Comparison of ENCODE assay signal across 8 mouse cellular contexts in genomic region chr12:59218640-59219321, GRCm38 (mm10). TPM values are rescaled to one million over a fixed set of nuclear protein-coding genes. Genes with fewer than 3 reads are reported as not detected.
DNase-seq lines count a peak whose midpoint lies in the region; ATAC-seq lines count a peak whose summit lies in the region.

No protein-coding gene starts in this region.

- H3K27ac ChIP-seq in embryonic facial prominence, embryonic 12.5 days = peak overlapping the region; percentile 93
- peak overlapping the region; percentile 94 for H3K27ac ChIP-seq in heart, embryonic 10.5 days
- peak overlapping the region; percentile 97 for H3K27ac ChIP-seq in kidney, embryonic 16.5 days (ENCODE audit: low read length)
- peak overlapping the region; percentile 99 for H3K27ac ChIP-seq in neural tube, embryonic 15.5 days (replicated peaks)

- no peaks in the 10 kb centered on the region for H3K27me3 ChIP-seq in embryonic facial prominence, embryonic 12.5 days
- H3K27me3 ChIP-seq in heart, embryonic 10.5 days (ENCODE audit: insufficient read depth, poor library complexity, severe bottlenecking) = no peaks in the 10 kb centered on the region
- H3K27me3 ChIP-seq in kidney, embryonic 16.5 days (ENCODE audit: insufficient read depth, low read length) = no peaks in the 10 kb centered on the region
- no peaks in the 10 kb centered on the region for H3K27me3 ChIP-seq in neural tube, embryonic 15.5 days (replicated peaks)

- peaks cover 11% of the 10 kb centered on the region for H3K4me1 ChIP-seq in embryonic facial prominence, embryonic 12.5 days
- peaks cover 14% of the 10 kb centered on the region for H3K4me1 ChIP-seq in heart, embryonic 10.5 days
- H3K4me1 ChIP-seq in kidney, embryonic 16.5 days (ENCODE audit: insufficient read depth, low read length) = peaks cover 17% of the 10 kb centered on the region
- peaks cover 28% of the 10 kb centered on the region for H3K4me1 ChIP-seq in neural tube, embryonic 15.5 days

- peak; percentile 65 for DNase-seq in CD4-positive helper T cell, adult 2 months (ENCODE audit: low read depth, low spot score)
- DNase-seq in heart, embryonic 10.5 days (ENCODE audit: low spot score) = peak; percentile 85
- DNase-seq in lung, adult 18-20 months = peak; percentile 21 to 22
- DNase-seq in thymus, postnatal 4 days = peak; percentile 67

- no peaks in the 10 kb centered on the region for H3K9me3 ChIP-seq in embryonic facial prominence, embryonic 12.5 days
- no peaks in the 10 kb centered on the region for H3K9me3 ChIP-seq in heart, embryonic 10.5 days
- no peaks in the 10 kb centered on the region for H3K9me3 ChIP-seq in kidney, embryonic 16.5 days (ENCODE audit: low read length)
- no peaks in the 10 kb centered on the region for H3K9me3 ChIP-seq in neural tube, embryonic 15.5 days (replicated peaks)

- peak overlapping the region; percentile 94 for H3K4me3 ChIP-seq in embryonic facial prominence, embryonic 12.5 days
- H3K4me3 ChIP-seq in heart, embryonic 10.5 days = peak overlapping the region; percentile 97
- peak overlapping the region; percentile 62 for H3K4me3 ChIP-seq in kidney, embryonic 16.5 days (ENCODE audit: low read length)
- H3K4me3 ChIP-seq in neural tube, embryonic 15.5 days (replicated peaks) = peak overlapping the region; percentile 56

- no peaks in the 10 kb centered on the region for H3K36me3 ChIP-seq in embryonic facial prominence, embryonic 12.5 days
- no peaks in the 10 kb centered on the region for H3K36me3 ChIP-seq in heart, embryonic 10.5 days
- no peaks in the 10 kb centered on the region for H3K36me3 ChIP-seq in kidney, embryonic 16.5 days (ENCODE audit: insufficient read depth, low read length)
- H3K36me3 ChIP-seq in neural tube, embryonic 15.5 days = no peaks in the 10 kb centered on the region

- peak overlapping the region; percentile 85 for H3K9ac ChIP-seq in embryonic facial prominence, embryonic 12.5 days
- H3K9ac ChIP-seq in kidney, embryonic 16.5 days (replicated peaks; ENCODE audit: low read length) = peak overlapping the region; percentile 81
- peak overlapping the region; percentile 87 for H3K9ac ChIP-seq in neural tube, embryonic 15.5 days (replicated peaks)

- under 1% methylated on average over 64 of the region's 69 CpGs for WGBS in embryonic facial prominence, embryonic 12.5 days
- WGBS in heart, embryonic 10.5 days = under 1% methylated on average over 69 of the region's 69 CpGs
- under 1% methylated on average over 55 of the region's 69 CpGs for WGBS in kidney, embryonic 16.5 days
- WGBS in neural tube, embryonic 15.5 days = under 1% methylated on average over 63 of the region's 69 CpGs

- peak; percentile 15 for ATAC-seq in activated CD4-positive, CD25-positive, alpha-beta regulatory T cell, adult 4 months
- ATAC-seq in embryonic facial prominence, embryonic 12.5 days (ENCODE audit: insufficient number of reproducible peaks, insufficient read depth, low FRiP score, low TSS enrichment) = peak; percentile 12
- peak; percentile 10; the same call in 1 of the 2 replicates for ATAC-seq in kidney, embryonic 16.5 days (ENCODE audit: low FRiP score, low TSS enrichment)
- ATAC-seq in neural tube, embryonic 15.5 days (ENCODE audit: low FRiP score) = peak; percentile 58

- peak overlapping the region; percentile 82 for H3K4me2 ChIP-seq in embryonic facial prominence, embryonic 12.5 days (replicated peaks)
- H3K4me2 ChIP-seq in kidney, embryonic 16.5 days (replicated peaks; ENCODE audit: low read depth, low read length) = peak overlapping the region; percentile 82
- H3K4me2 ChIP-seq in neural tube, embryonic 15.5 days = peak overlapping the region; percentile 66

RNA-seq across cellular contexts. Expression of gene Fbxo33, which starts 0.7 kb away (rescaled TPM):
- 10 to 100 TPM; 11.2 to 18.4 TPM for polyA plus RNA-seq in activated CD4-positive, CD25-positive, alpha-beta regulatory T cell, adult 4 months (2017; shearing (Covaris generic))
- 10.4 and 10.6 TPM in 2 replicates for polyA plus RNA-seq in embryonic facial prominence, embryonic 12.5 days (2016; fragmentation: Nextera tagmentation; extraction: Ambion mirVana)
- polyA plus RNA-seq in heart, embryonic 10.5 days (2016; fragmentation: Nextera tagmentation; extraction: Ambion mirVana) = 3.9 and 6.1 TPM in 2 replicates
- 4.5 and 6.4 TPM in 2 replicates for polyA plus RNA-seq in kidney, embryonic 16.5 days (2015; fragmentation: Nextera tagmentation; extraction: Ambion mirVana)
- polyA plus RNA-seq in neural tube, embryonic 15.5 days (2015; fragmentation: Nextera tagmentation; extraction: Ambion mirVana) = 7.2 and 8.3 TPM in 2 replicates

Comparison
In these comparisons a context has a peak if more than half of its experiments do, and no peak if none do; other contexts are left out.
1. Peak in every context shown above with its lines: DNase-seq, ATAC-seq, H3K4me3 ChIP-seq and H3K27ac ChIP-seq.
2. DNase-seq: peak in every context shown above with its lines; median percentile 85 in heart, embryonic 10.5 days; 67 in thymus, postnatal 4 days; 65 in CD4-positive helper T cell, adult 2 months; 22 in lung, adult 18-20 months.